Mouse (Mus musculus) lung, embryonic 16.5 days (tissue): ENCODE data around the gene Ddb2. TPM values are rescaled to one million over a fixed set of nuclear protein-coding genes. Genes with fewer than 3 reads are reported as not detected.

ENCODE experiments used
- ATAC-seq: fragments of 200-750 bp; cut with Nextera tagmentation; 2 replicates; pipeline ENCODE4 v1.8.0; 2017; ENCODE audit warnings: low read depth, mild to moderate bottlenecking, moderate library complexity
- H3K27ac ChIP-seq: fragments of 300-500 bp; sonication (generic); 2 replicates; pipeline ENCODE4 v1.5.1; 2014; ENCODE audit warnings: mild to moderate bottlenecking, control low read depth, low read length
- H3K27me3 ChIP-seq: fragments of 300-500 bp; sonication (generic); 2 replicates; pipeline ENCODE4 v1.6.1; 2014; ENCODE audit warnings: low read depth, low read length, mixed read lengths; ENCODE audit not compliant: control insufficient read depth, insufficient read depth
- H3K36me3 ChIP-seq: fragments of 300-500 bp; sonication (generic); 2 replicates; pipeline ENCODE4 v1.6.1; 2014; ENCODE audit warnings: low read length; ENCODE audit not compliant: control insufficient read depth, insufficient read depth
- H3K4me1 ChIP-seq: fragments of 300-500 bp; sonication (generic); replicated peaks from 2 replicates; pipeline ENCODE4 v1.6.1; 2014; ENCODE audit warnings: low read length, mixed read lengths; ENCODE audit not compliant: control insufficient read depth, insufficient read depth
- H3K4me2 ChIP-seq: fragments of 300-500 bp; sonication (generic); 2 replicates; pipeline ENCODE4 v1.6.1; 2014; ENCODE audit warnings: low read depth, low read length, control low read depth
- H3K4me3 ChIP-seq: fragments of 300-500 bp; sonication (generic); 2 replicates; pipeline ENCODE4 v1.5.1; 2014; ENCODE audit warnings: mild to moderate bottlenecking, low read length, control low read depth
- H3K9ac ChIP-seq: fragments of 300-500 bp; sonication (generic); 2 replicates; pipeline ENCODE4 v1.6.1; 2014; ENCODE audit warnings: low read length, control low read depth
- H3K9me3 ChIP-seq: fragments of 300-500 bp; sonication (generic); 2 replicates; pipeline ENCODE4 v1.6.1; 2016; ENCODE audit warnings: low read length; ENCODE audit not compliant: control insufficient read depth
- WGBS: fragments of 180-500 bp; shearing (Covaris S2); extraction: QIAGEN DNeasy Blood & Tissue Kit; methylation state at CpG from one replicate; pipeline ENCODE4 v1.1.7; 2014; 5-methylcytosine and 5-hydroxymethylcytosine counted together
- polyA plus RNA-seq: library from polyadenylated mRNA; unstranded; fragments of >200 nt; fragmentation: Nextera tagmentation; extraction: Ambion mirVana; gene quantifications from 2 replicates; pipeline ENCODE4 v1.2.1, GENCODE M21; 2015

The Ddb2 gene
- polyA plus RNA-seq, 1 experiment from 2014 or later = 22.0 TPM

DNA sequence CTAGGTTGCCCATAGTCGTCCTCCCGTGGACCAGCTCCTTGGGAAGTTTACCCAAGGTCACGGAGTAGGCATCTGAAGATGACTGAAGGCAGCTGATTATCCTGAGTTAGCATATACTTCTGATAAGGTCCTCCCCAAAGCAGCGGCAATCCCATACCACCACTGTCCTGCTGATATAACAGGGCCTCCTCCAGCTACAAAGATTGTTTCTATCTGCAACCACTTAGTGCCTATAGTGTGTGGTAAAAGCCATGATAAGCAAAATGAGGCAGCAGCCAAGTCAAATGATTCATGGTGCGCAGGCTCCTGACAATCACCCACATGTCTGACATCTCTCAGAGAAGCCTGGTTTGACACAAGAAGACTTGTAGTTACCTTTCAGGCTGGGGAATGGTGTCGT, 71.8 kb downstream of the Ddb2 start:
- WGBS = 77% methylated on average over 6 of the region's 6 CpGs
- H3K4me1 ChIP-seq = peaks cover 7% of the 10 kb centered on the region; the same call in 1 of the 2 replicates
- ATAC-seq = no peak
- H3K4me3 ChIP-seq = no peak overlapping the region
- peaks cover 8% of the 10 kb centered on the region for H3K36me3 ChIP-seq
- H3K4me2 ChIP-seq = no peak overlapping the region
- H3K9me3 ChIP-seq = no peaks in the 10 kb centered on the region
- no peaks in the 10 kb centered on the region for H3K27me3 ChIP-seq
- no peak overlapping the region for H3K27ac ChIP-seq
- no peak overlapping the region for H3K9ac ChIP-seq

DNA sequence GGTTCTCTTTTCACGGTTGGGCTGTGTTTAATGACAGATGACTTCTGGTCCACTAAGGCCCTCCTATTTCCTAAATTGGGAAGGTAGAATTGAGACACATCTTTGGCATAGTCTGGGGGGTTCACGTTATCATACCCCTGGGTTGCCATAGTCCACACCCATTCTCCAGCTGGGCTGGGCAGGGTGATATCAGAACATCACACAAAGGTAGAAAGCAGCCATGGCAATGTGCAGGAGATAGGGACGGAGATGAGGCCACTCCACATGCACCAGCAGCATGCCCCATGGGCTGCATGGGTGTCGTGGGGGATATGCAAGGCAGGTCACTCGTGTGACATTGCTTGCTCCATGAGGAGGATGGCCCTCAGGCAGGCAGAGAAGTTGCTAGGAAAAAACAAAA, 73.2 kb downstream of the Ddb2 start:
- Histone ChIP-seq H3K4me3 (no peak overlapping the region), H3K4me2 (no peak overlapping the region), H3K4me1 (peaks cover 9% of the 10 kb centered on the region; the same call in 1 of the 2 replicates), H3K27ac (no peak overlapping the region), H3K9ac (no peak overlapping the region), H3K36me3 (peaks cover 8% of the 10 kb centered on the region), H3K9me3 (no peaks in the 10 kb centered on the region), H3K27me3 (no peaks in the 10 kb centered on the region)
- WGBS = 85% methylated on average over 5 of the region's 5 CpGs
- no peak for ATAC-seq

DNA sequence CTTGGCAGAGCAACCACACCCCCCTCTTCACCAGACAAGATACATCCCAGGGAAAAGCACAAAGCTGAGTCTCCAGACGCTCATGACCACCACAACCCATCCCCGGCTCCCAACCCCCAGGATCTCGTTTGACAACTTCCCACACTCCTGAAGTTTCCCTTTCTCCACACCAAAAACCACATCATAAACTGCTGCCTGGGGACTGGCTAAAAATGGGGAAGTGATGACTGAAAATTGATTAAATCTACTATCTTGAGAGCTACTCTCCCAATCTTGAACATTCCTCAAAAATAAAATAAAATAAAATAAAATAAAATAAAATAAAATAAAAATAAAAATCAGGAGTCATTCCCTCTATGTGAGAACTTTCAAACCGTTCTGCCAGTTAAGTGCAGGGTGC, 73.8 kb downstream of the Ddb2 start:
- no peaks in the 10 kb centered on the region for H3K9me3 ChIP-seq
- 79% methylated on average over 4 of the region's 4 CpGs for WGBS
- H3K27ac ChIP-seq = no peak overlapping the region
- H3K4me1 ChIP-seq = peaks cover 9% of the 10 kb centered on the region; the same call in 1 of the 2 replicates
- peaks cover 8% of the 10 kb centered on the region for H3K36me3 ChIP-seq
- no peak overlapping the region for H3K4me2 ChIP-seq
- no peak overlapping the region for H3K4me3 ChIP-seq
- no peaks in the 10 kb centered on the region for H3K27me3 ChIP-seq
- ATAC-seq = no peak
- H3K9ac ChIP-seq = no peak overlapping the region

Other genes starting within 250 kb of the Ddb2 start
- gene Rapsn, start 201.4 kb downstream of the Ddb2 start, polyA plus RNA-seq = 2.0 and 2.3 TPM in 2 replicates
- gene Psmc3, start 183.0 kb downstream of the Ddb2 start, polyA plus RNA-seq = 278 and 298 TPM in 2 replicates
- gene Slc39a13, start 166.6 kb downstream of the Ddb2 start, polyA plus RNA-seq = 39.2 and 44.4 TPM in 2 replicates
- gene Spi1, start 154.6 kb downstream of the Ddb2 start, polyA plus RNA-seq = 6.4 and 8.8 TPM in 2 replicates
- 13.0 and 18.0 TPM in 2 replicates for gene Mybpc3, start 118.8 kb downstream of the Ddb2 start, polyA plus RNA-seq
- 10.4 and 12.7 TPM in 2 replicates for gene Madd, start 53.1 kb downstream of the Ddb2 start, polyA plus RNA-seq
- gene Nr1h3, start 34.1 kb downstream of the Ddb2 start, polyA plus RNA-seq = 27.0 and 30.8 TPM in 2 replicates
- 32.6 and 33.3 TPM in 2 replicates for gene Acp2, start 34.1 kb downstream of the Ddb2 start, polyA plus RNA-seq
- 52.8 and 57.4 TPM in 2 replicates for gene Pacsin3, start 19.0 kb upstream of the Ddb2 start, polyA plus RNA-seq
- gene Arfgap2, start 28.0 kb upstream of the Ddb2 start, polyA plus RNA-seq = 86.0 and 89.8 TPM in 2 replicates
- 69.4 and 72.2 TPM in 2 replicates for gene 1110051M20Rik, start 207.7 kb upstream of the Ddb2 start, polyA plus RNA-seq
- gene Lrp4, start 220.5 kb upstream of the Ddb2 start, polyA plus RNA-seq = 13.9 and 15.4 TPM in 2 replicates